Mouse (Mus musculus): ENCODE data around the gene Apol10b.
"Not testable (repeated sequence)": the region's sequence is repeated elsewhere in the genome, so short reads cannot be mapped to it uniquely, and the experiment has no call there.

Gene Apol10b

DNA sequence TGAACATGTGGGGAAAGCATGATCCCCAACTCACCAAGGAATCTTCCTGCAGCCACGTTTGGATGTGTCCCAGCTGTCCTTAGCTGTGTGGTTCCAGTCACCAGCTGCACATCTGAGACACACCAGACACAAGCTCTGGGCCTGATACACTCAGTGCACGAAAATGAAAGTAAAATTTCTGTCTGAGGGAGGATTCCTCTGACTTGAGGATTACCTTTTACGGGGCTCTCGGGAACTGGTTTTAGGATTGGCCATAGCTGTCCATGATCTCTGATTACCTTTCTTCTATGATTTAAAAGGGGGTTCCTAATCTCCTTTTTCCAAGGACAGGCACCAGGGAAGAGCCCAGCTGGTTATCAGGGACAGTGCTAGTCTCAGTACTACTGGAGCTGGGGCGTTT lies at the start of gene Apol10b:
TSS of gene Apol10b (minus strand) at position 165 of the 400 bp plus-strand sequence.
- DNase-seq (ENCODE audit: low spot score in 2 of 2), result no peak

DNA sequence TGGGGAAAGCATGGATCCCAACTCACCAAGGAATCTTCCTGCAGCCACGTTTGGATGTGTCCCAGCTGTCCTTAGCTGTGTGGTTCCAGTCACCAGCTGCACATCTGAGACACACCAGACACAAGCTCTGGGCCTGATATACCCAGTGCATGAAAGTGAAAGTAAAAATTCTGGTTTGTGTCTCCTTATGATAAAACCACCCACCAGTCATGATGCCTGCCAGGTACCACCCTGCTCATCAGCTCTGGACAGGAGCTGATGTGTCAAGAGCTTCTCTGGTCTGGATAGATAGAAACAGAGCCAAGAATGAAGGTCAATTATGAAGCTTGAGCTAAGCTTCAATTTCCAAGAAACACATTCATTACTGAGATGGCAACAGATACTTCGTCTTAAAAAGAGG lies 47.3 kb upstream of the Apol10b start, which contains the start of gene Apol11b:
TSS of gene Apol11b (minus strand) at position 111 of the 400 bp plus-strand sequence.
- not testable (repeated sequence) for DNase-seq (ENCODE audit: low spot score in 2 of 2)

GRCm38 (mm10) chr15:77629822-77630221 lies 33.9 kb upstream of the Apol10b start:
- DNase-seq (ENCODE audit: low spot score in 2 of 2), result not testable (repeated sequence)

GRCm38 (mm10) chr15:77628647-77629046 lies 32.7 kb upstream of the Apol10b start:
- not testable (repeated sequence) for DNase-seq (ENCODE audit: low spot score in 2 of 2)

DNA sequence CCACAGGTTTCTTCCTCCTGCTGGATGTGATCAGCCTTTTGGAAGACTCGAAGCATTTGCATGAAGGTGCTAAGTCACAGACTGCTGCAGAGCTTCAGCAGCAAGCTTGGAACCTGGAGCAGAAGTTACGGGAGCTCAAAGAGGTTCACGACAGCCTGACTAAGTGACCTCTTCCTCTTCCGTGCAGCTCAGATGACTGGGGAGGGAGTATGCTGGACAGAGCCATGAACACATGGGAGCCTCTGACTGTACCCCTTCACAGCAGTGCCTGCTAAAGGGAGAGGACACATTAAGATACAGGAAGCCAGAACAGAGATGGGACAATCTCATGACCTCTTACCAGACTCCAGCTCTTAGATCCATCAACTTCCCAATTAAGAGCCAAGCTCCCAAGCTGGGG lies 30.5 kb upstream of the Apol10b start:
- DNase-seq (ENCODE audit: low spot score in 2 of 2), result not testable (repeated sequence)

GRCm38 (mm10) chr15:77624710-77625109 lies 28.8 kb upstream of the Apol10b start:
- DNase-seq (ENCODE audit: low spot score in 2 of 2), result no peak

DNA sequence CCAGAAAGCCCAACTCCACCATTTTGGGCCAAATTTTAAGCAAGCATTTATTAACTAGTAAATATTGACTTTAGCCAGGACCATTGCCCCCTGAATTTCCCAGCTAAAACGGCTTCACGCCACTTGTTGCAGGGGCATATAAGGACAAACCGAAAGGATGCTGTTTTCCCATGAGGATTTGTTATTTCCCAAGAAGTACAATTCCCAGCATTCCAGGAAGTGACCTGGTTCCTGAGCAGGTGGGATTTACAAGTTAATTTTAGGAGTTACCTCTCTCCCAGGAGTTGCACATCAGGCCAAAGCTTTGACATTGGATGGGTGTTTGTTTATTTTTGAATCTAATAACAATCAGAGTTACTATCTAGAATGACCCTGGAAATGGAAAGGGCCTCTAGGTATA lies 10.1 kb upstream of the Apol10b start:
- DNase-seq (ENCODE audit: low spot score in 2 of 2), result no peak

DNA sequence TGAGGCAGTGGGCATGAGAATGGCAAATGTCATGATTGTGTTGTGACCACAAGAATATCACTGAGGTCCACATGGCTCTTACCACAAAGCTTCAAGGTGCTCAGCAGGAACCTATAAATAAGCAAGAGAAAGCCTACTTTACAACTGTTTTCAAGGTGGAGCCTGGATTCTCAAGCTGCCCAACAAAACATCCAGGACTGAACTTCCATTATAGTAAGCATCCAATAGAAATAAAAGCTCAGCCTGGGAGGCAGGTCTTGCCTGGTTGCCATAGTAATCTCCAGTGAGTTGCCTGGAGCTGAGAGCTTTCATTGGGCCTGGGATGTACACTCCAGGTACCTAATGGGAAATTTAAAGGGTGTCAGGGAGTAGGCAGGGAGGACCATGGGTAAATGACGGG lies 3.0 kb upstream of the Apol10b start, which contains the start of gene Gm36245:
TSS of gene Gm36245 (plus strand) at position 301 of the 400 bp plus-strand sequence.
- no peak for DNase-seq (ENCODE audit: low spot score in 2 of 2)

GRCm38 (mm10) chr15:77598429-77598828 lies 2.5 kb upstream of the Apol10b start:
- DNase-seq (ENCODE audit: low spot score in 2 of 2), result no peak

- DNase-seq (ENCODE audit: low spot score in 2 of 2), result no peak
Measured at GRCm38 (mm10) chr15:77593557-77593956, 2.4 kb downstream of the Apol10b start.

DNA sequence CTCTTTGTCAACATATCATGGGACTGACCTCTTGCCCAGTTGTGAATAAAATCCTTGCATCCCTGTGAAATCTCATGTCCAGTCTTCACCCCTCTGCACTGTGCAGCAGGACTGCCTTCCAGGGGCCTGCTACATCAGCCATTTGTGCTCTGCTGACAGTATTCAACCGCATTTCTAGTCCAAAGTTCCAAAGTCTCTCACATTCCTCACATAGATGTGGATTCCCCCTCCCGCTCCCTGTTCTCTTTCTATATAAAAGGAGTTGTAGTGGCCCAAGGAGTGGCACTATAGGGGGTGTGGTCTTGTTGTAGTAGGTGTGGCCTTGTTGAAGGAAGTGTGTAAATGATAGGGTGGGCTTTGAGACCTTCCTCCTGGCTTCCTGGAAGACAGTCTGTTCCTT lies 5.0 kb downstream of the Apol10b start:
- no peak for DNase-seq (ENCODE audit: low spot score in 2 of 2)

DNA sequence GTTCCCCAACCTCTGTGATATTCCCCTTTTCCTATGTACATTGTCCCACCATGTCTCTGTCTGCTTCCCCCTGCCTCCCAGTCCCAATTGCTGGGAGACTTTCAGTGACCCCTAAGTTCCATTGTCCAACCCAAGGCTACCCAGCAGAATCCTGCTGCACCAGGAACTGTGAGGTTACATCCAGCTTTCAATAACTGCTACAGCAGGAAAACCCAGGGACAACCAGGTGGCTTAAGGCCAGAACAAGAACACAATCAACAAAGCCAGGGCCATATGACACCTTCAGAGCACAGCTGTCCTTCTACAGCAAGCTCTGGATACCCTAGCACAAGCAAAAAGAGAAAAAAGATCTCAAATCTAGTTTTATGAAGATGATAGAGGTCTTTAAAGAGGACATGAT lies 6.9 kb downstream of the Apol10b start:
- DNase-seq (ENCODE audit: low spot score in 2 of 2), result no peak

DNA sequence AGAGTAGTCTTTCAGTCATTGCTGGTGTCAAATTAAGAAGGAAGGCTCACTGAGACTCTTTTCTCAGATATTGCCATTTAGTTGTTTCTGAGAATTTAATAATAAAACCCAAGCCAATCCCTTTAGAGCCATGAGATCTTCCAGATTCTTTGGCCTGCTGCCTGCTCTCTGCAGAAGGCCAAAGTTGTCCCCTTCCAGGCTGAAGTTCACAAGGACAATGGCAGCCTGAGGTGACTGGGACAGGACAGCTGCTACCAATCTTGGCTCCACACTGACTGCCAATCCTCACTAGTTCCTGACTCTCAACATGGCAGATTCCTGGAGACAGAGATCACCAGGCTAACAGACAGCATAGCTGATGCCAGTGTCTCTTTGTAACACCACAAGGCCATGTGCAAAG lies 8.9 kb downstream of the Apol10b start:
- DNase-seq (ENCODE audit: low spot score in 2 of 2), result no peak

- DNase-seq (ENCODE audit: low spot score in 2 of 2), result peak; percentile 28 to 32
Measured at GRCm38 (mm10) chr15:77581681-77582080, 14.2 kb downstream of the Apol10b start.

DNA sequence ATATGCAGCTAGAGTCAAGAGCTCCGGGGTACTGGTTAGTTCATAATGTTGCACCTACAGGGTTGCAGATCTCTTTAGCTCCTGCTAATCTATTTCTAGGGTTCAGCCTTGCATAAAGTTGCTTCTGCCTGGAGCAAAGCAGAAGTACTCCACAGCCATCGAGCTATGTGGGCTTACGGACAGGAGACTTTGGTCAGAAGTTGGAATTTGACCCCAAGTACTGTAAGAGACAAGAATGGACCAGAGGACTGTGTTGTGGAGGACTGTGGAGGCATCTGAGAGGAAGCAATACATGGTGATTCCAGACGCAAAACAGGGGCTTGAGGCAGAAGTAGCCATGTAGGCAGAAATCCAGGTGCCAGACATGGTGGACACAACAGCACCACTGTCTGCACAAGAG lies 16.6 kb downstream of the Apol10b start:
- DNase-seq (ENCODE audit: low spot score in 2 of 2), result no peak

DNA sequence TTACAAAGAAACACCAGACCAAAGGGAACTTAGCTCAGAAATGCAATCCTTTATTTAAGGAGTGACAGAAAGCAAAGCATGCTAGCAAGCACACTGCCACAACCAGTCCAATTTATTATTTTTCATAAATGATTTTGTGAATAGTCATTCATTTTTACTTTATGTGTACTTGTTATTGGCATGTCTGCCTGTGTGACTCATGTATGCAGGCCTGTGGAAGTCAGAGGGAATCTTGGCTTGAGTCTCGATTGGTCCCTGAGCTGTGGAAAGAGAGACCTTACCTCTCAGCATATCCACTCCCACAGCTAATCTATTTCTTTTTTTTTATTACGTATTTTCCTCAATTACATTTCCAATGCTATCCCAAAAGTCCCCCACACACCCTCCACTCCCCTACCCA lies 17.1 kb downstream of the Apol10b start:
- DNase-seq (ENCODE audit: low spot score in 2 of 2), result no peak

GRCm38 (mm10) chr15:77563219-77563618 lies 32.7 kb downstream of the Apol10b start:
- no peak for DNase-seq (ENCODE audit: low spot score in 2 of 2)

GRCm38 (mm10) chr15:77561792-77562191 lies 34.1 kb downstream of the Apol10b start, which contains the start of gene 1700025B11Rik:
Gene 1700025B11Rik (minus strand): TSS chr15:77561892.
- DNase-seq (ENCODE audit: low spot score in 2 of 2), result no peak

DNA sequence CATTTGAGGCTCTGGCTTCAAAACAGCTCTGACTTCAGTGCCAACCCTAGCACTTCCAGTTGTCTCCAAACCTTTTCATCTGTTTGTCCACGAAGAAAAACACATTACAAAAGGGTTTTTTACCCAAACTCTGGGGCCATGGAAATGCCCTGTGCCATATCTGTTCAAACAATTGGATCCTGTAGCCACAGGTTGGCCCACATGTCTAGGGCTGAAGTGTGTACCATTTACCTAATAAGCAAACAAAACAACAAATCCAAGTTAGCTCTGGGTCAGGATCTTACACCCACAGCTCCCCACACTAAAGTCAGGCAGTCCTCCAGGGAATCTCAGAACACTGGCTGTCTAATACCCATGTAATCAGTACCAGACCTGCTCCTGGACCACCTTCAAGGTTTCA lies 56.7 kb downstream of the Apol10b start:
- DNase-seq (ENCODE audit: low spot score in 2 of 2), result not testable (repeated sequence)
